Mouse (Mus musculus): ENCODE results near the gene Tcte2. TPM values are rescaled to one million over a fixed set of nuclear protein-coding genes. Genes with fewer than 3 reads are reported as not detected.

Gene Tcte2
- polyA plus RNA-seq, 1 experiment from 2014 or later = 4.1 TPM

- POLR2A ChIA-PET = interaction anchor here (0.6 to 3.6 kb wide), 3 partner anchors 9 to 18 kb away, joined by 3 to 14 read pairs (median 4); partner anchors contain the start of gene Afdn
- TF ChIP-seq CTCF (IDR thresholded peaks at IDR 0.05) = no peak
These were observed 15.3 kb downstream of the Tcte2 start for GRCm38 (mm10) chr17:13746330-13746729.

GRCm38 (mm10) chr17:13745373-13745772 is 16.3 kb downstream of the Tcte2 start:
- POLR2A ChIA-PET = interaction anchor here (1.0 to 3.6 kb wide), 2 partner anchors 9 to 14 kb away, joined by 4 to 14 read pairs; partner anchors contain the start of gene Afdn
- ATAC-seq (peak; percentile 19), DNase-seq (ENCODE audit: low read depth, low spot score) (no peak)
- no peak for TF ChIP-seq CTCF (IDR thresholded peaks at IDR 0.05)
- no peaks in the 10 kb centered on the region for H3K27me3 ChIP-seq
- CTCF ChIA-PET = interaction anchor here (1.1 to 2.4 kb wide), 9 partner anchors 10 to 35 kb away, joined by 3 to 10 read pairs (median 4); no protein-coding TSS in a partner anchor
- in situ Hi-C loops (cut with MboI; ENCODE audit: low pct_unique_long_range_greater_than_20kb) = no loop called here

More at GRCm38 (mm10) chr17:13746330-13746729, 15.3 kb downstream of the Tcte2 start:
- CTCF ChIA-PET = interaction anchor here (1.3 to 2.4 kb wide), 2 partner anchors 9 to 29 kb away, joined by 3 to 10 read pairs; no protein-coding TSS in a partner anchor
- ATAC-seq (no peak), DNase-seq (ENCODE audit: low read depth, low spot score) (no peak)
- in situ Hi-C loops (cut with MboI; ENCODE audit: low pct_unique_long_range_greater_than_20kb) = no loop called here
- no peaks in the 10 kb centered on the region for H3K27me3 ChIP-seq

DNA sequence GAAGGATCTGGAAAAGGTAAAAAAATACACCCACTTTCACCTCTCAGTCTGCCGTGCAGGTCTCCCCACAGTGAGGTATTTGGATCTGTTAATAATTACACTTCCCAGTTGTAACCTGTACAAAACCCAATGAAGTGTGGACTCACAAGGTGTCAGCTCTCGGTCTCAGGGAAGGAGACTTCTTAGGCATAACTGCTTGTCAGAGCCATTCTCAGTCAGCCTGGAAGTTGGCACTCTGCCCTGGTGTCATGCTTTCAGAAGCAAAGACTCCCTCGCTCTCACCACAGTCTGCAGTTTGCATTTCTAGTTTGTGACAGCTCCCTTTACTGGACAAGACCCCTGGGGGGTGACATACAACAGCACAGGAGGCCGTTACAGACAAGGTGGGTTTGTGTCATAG is 16.8 kb downstream of the Tcte2 start:
- POLR2A ChIA-PET = interaction anchor here (1.0 to 3.6 kb wide), 4 partner anchors 10 to 62 kb away, joined by 3 to 14 read pairs (median 4); partner anchors contain the start of gene Afdn
- TF ChIP-seq CTCF (IDR thresholded peaks at IDR 0.05) = no peak
- peak; percentile 52 for ATAC-seq
- DNase-seq (ENCODE audit: low read depth, low spot score) = peak; percentile 68
- CTCF ChIA-PET = interaction anchor here (1.1 to 2.4 kb wide), 9 partner anchors 9 to 76 kb away, joined by 3 to 10 read pairs (median 4); no protein-coding TSS in a partner anchor
- H3K27me3 ChIP-seq = no peaks in the 10 kb centered on the region
- in situ Hi-C loops (cut with MboI; ENCODE audit: low pct_unique_long_range_greater_than_20kb) = no loop called here

GRCm38 (mm10) chr17:13744219-13744618 is 17.4 kb downstream of the Tcte2 start:
- DNase-seq (ENCODE audit: low read depth, low spot score) = no peak
- in situ Hi-C loops (cut with MboI; ENCODE audit: low pct_unique_long_range_greater_than_20kb) = no loop called here
- ChIA-PET CTCF (interaction anchor here (1.2 to 2.4 kb wide), 9 partner anchors 8 to 76 kb away, joined by 3 to 10 read pairs (median 5); no protein-coding TSS in a partner anchor), POLR2A (interaction anchor here (1.0 to 3.6 kb wide), 3 partner anchors 14 to 62 kb away, joined by 3 to 14 read pairs (median 5); partner anchors contain the start of gene Afdn)
- H3K27me3 ChIP-seq = no peaks in the 10 kb centered on the region
- TF ChIP-seq CTCF (IDR thresholded peaks at IDR 0.05) = no peak
- ATAC-seq = no peak

GRCm38 (mm10) chr17:13743709-13744079 is 17.9 kb downstream of the Tcte2 start:
- ATAC-seq (peak; percentile 77), DNase-seq (ENCODE audit: low read depth, low spot score) (no peak)
- ChIA-PET CTCF (interaction anchor here (1.4 to 1.9 kb wide), 3 partner anchors 13 to 75 kb away, joined by 5 read pairs; no protein-coding TSS in a partner anchor), POLR2A (interaction anchor here (1.2 to 3.6 kb wide), 2 partner anchors 13 to 16 kb away, joined by 3 to 14 read pairs; partner anchors contain the start of gene Afdn)
- TF ChIP-seq CTCF (IDR thresholded peaks at IDR 0.05) = no peak
- in situ Hi-C loops (cut with MboI; ENCODE audit: low pct_unique_long_range_greater_than_20kb) = no loop called here
- H3K27me3 ChIP-seq = no peaks in the 10 kb centered on the region

DNA sequence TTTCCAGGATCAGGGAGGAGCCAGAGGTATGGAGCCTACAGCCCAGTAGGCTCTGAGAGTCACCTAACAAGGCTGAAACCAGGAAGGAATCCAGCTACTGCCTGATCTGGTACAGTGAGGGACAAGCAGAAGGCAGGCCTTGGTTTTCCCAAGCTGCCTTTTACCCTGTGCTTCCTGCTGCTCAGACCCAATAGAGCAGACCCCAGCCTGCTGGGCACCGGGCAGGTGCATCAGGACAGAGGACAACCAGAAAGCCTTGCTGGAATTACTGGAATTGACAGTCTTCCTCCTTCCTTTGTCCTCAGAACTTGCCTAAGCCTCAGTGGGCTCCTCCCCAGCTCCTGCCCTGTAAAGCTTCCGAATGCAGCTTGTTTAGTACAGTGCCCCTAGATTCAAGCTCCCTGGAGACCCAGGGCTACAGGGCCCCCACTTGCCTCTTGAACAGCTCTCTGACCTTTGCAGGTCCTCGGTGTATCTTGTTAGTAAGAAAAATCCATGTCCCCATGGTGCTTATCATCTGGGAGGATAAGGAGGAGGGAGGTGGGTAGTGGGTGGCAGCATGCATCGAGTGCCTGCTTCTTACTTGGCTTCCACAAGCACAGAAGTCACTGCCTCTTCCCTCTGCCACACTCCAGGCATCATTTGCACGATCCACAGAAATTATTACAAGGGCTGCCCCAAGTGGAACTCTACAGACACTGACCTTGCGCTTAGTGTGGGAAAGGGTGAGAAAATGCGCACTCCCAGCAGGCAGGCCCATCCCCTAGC is 18.5 kb downstream of the Tcte2 start:
- ChIA-PET CTCF (interaction anchor here (0.6 to 1.8 kb wide), 3 partner anchors 13 to 72 kb away, joined by 3 to 5 read pairs (median 5); no protein-coding TSS in a partner anchor), POLR2A (interaction anchor here (1.2 to 3.6 kb wide), 2 partner anchors 11 to 17 kb away, joined by 3 to 14 read pairs; partner anchors contain the start of gene Afdn)
- in situ Hi-C loops (cut with MboI; ENCODE audit: low pct_unique_long_range_greater_than_20kb) = no loop called here
- H3K27me3 ChIP-seq = no peaks in the 10 kb centered on the region
- TF ChIP-seq CTCF (IDR thresholded peaks at IDR 0.05) = no peak
- ATAC-seq (no peak), DNase-seq (ENCODE audit: low read depth, low spot score) (no peak)

DNA sequence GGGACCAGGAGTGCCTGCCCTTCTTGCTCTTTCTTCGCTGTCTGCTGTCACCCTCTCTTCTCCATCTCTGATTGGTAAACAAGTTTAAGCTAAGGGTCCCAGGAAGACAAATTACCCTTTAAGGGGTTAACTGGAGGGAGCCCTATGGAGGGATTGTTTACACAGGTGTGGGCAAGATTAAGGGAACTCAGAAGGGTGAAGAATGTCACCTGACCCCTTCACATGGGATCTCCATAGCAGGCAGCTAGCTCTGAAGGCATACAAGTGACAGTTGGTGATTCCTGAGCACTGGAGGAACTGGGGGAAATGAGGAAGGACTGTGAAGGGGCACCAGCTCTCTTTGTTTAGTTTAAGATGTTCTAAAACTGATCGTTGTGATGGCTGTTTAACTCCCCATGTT is 19.3 kb downstream of the Tcte2 start:
- POLR2A ChIA-PET = interaction anchor here (1.2 kb wide), 1 partner anchor 11 kb away, joined by 3 read pairs; no protein-coding TSS in a partner anchor
- in situ Hi-C loops (cut with MboI; ENCODE audit: low pct_unique_long_range_greater_than_20kb) = no loop called here
- CTCF ChIA-PET = interaction anchor here (0.6 to 1.8 kb wide), 4 partner anchors 12 to 71 kb away, joined by 3 to 6 read pairs (median 5); no protein-coding TSS in a partner anchor
- DNase-seq (ENCODE audit: low read depth, low spot score) = no peak
- no peaks in the 10 kb centered on the region for H3K27me3 ChIP-seq
- ATAC-seq = no peak
- TF ChIP-seq CTCF (IDR thresholded peaks at IDR 0.05) = no peak

- ChIA-PET CTCF (interaction anchor here (0.9 to 1.6 kb wide), 2 partner anchors 9 to 19 kb away, joined by 3 to 6 read pairs; no protein-coding TSS in a partner anchor), POLR2A (no interaction called here)
- no peak for DNase-seq (ENCODE audit: low read depth, low spot score)
- H3K27me3 ChIP-seq = no peaks in the 10 kb centered on the region
- no peak for TF ChIP-seq CTCF (IDR thresholded peaks at IDR 0.05)
- ATAC-seq = no peak
- in situ Hi-C loops (cut with MboI; ENCODE audit: low pct_unique_long_range_greater_than_20kb) = no loop called here
These were observed 20.0 kb downstream of the Tcte2 start for GRCm38 (mm10) chr17:13741611-13742010.

DNA sequence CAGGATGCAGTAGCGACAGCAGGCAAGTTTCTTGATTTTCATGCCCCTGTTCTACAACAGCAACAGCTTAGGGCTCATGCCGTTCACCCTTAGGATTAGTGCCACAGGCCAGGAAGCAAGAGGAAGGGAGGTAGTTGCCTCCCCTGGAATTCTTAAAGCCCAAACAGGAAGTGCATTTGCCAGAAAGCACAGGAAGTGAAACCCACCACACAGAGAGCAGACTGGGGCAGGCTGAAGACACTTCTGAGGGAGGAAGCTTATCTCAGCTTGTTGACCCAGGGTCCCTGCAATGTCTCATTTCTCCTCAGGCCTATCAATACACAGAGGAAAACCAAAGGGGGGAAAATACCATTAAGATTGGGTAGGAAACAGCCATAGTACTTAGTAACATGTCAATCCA is 20.8 kb downstream of the Tcte2 start:
- CTCF ChIA-PET = interaction anchor here (0.8 to 1.6 kb wide), 3 partner anchors 10 to 69 kb away, joined by 3 to 6 read pairs (median 3); no protein-coding TSS in a partner anchor
- in situ Hi-C loops (cut with MboI; ENCODE audit: low pct_unique_long_range_greater_than_20kb) = no loop called here

DNA sequence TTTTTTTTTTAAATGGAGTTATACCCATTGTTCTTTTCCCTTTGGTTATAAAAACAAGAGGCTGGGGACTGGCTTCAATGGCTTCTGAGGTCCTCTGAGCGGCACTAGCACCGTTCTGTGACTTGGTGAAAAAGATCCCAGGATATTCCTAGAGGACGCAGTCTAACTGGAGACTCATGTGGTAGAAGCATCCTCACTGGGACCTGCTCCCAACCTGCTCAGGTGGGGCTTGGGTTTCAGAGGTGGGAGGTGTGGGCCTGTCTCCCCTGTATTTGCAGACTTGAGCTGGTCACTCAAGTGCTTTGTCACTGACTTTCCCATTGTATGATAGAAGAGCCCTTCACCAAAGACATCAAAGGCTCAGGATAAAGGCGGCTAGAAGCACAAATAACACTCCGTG is 21.6 kb downstream of the Tcte2 start:
- TF ChIP-seq CTCF (IDR thresholded peaks at IDR 0.05) = no peak
- in situ Hi-C loops (cut with MboI; ENCODE audit: low pct_unique_long_range_greater_than_20kb) = no loop called here
- H3K27me3 ChIP-seq = no peaks in the 10 kb centered on the region
- ChIA-PET POLR2A (no interaction called here), CTCF (interaction anchor here (1.0 kb wide), 1 partner anchor 15 kb away, joined by 4 read pairs; no protein-coding TSS in a partner anchor)
- DNase-seq (ENCODE audit: low read depth, low spot score) (no peak), ATAC-seq (no peak)

More for the DNA sequence above, 20.8 kb downstream of the Tcte2 start:
- no peak for ATAC-seq
- DNase-seq (ENCODE audit: low read depth, low spot score) = no peak
- POLR2A ChIA-PET = no interaction called here
- TF ChIP-seq CTCF (IDR thresholded peaks at IDR 0.05) = no peak
- H3K27me3 ChIP-seq = no peaks in the 10 kb centered on the region
